Mouse (Mus musculus): ENCODE measurements around the gene Emc6. TPM values are rescaled to one million over a fixed set of nuclear protein-coding genes. Genes with fewer than 3 reads are reported as not detected.

The Emc6 gene
- polyA plus RNA-seq, 1 experiment, result 33.1 TPM

DNA sequence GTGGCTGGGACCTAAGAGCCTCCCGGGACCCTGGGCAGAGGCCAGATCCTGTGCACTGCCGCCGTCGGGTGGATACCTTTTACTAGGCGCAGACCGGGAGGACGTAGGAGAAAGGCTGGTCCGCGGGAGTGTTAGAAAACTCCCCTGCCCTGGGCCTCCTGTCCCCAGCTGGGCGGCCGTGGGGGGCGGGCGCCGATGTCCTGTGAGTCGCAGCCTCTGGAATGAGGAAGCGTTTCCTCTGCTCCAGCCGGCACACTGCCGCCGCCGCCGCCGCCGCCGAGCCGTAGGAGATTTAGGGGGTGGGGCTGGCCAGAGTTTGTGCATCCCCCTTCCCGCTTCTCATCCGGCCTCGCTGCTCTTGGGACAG, 655 bp upstream of the Emc6 start:
- TF ChIP-seq POLR2A (IDR thresholded peaks at IDR 0.05; ENCODE audit: control insufficient read depth, low read depth, low read length) (no peak), CTCF (IDR thresholded peaks at IDR 0.05; ENCODE audit: control insufficient read depth, insufficient read depth, insufficient replicate concordance, low read depth, low read length) (no peak)
- Histone ChIP-seq H3K27ac (ENCODE audit: control insufficient read depth, insufficient read depth, low read depth, low read length) (peak overlapping the region; percentile 76), H3K36me3 (ENCODE audit: control insufficient read depth, insufficient read depth, low read length) (no peaks in the 10 kb centered on the region), H3K27me3 (ENCODE audit: control insufficient read depth, insufficient read depth, low read length) (no peaks in the 10 kb centered on the region), H3K4me3 (ENCODE audit: control insufficient read depth, low read depth, low read length) (peak overlapping the region; percentile 95), H3K4me1 (ENCODE audit: control insufficient read depth, insufficient read depth, low read length) (peaks cover 6% of the 10 kb centered on the region)

DNA sequence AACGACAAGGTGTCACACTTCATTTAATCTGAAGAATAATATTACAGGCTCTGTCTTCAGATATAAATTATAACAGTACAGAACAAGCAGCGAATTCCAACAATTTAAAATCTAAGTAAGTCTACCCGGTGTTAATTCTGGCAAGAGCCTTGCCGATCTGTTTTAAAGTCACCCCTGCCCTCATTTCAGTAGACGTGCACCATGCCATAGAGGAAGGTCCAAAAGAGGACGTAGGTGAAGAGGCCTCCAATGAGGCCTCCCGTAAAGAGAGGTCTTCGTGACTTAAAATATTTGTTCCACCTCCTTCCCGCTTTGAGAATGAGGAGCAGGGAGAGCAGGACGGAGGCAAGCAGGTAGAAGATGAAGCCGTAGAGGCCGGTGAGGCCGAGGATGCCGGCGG, 651 bp downstream of the Emc6 start:
- peaks cover 6% of the 10 kb centered on the region for H3K4me1 ChIP-seq (ENCODE audit: control insufficient read depth, insufficient read depth, low read length)
- H3K4me3 ChIP-seq (ENCODE audit: control insufficient read depth, low read depth, low read length), result peak overlapping the region; percentile 95
- H3K27me3 ChIP-seq (ENCODE audit: control insufficient read depth, insufficient read depth, low read length), result no peaks in the 10 kb centered on the region
- H3K36me3 ChIP-seq (ENCODE audit: control insufficient read depth, insufficient read depth, low read length), result no peaks in the 10 kb centered on the region
- H3K27ac ChIP-seq (ENCODE audit: control insufficient read depth, insufficient read depth, low read depth, low read length), result no peak overlapping the region; the same call in 1 of the 2 replicates
- no peak for TF ChIP-seq POLR2A (IDR thresholded peaks at IDR 0.05; ENCODE audit: control insufficient read depth, low read depth, low read length)
- no peak for TF ChIP-seq CTCF (IDR thresholded peaks at IDR 0.05; ENCODE audit: control insufficient read depth, insufficient read depth, insufficient replicate concordance, low read depth, low read length)

DNA sequence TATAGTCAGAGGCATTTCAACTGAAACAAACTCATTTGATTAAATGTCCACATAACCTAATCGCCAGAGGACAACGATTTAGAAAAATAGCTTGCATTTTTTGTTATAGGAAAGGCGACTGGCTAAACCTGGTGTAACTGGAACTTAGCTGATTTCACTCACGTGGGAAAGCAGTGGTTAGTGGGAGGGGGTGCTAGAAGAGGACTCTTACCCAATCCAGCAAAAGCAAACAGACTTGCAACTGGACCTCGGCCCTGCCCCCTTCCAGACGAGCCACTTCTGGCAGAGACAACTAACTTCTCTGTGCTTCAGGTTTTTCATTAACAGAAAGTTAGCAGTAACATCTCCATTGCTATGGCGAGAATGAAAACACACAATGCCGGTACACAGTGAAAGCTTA, 1.2 kb downstream of the Emc6 start:
- TF ChIP-seq POLR2A (IDR thresholded peaks at IDR 0.05; ENCODE audit: control insufficient read depth, low read depth, low read length) (no peak), CTCF (IDR thresholded peaks at IDR 0.05; ENCODE audit: control insufficient read depth, insufficient read depth, insufficient replicate concordance, low read depth, low read length) (no peak)
- H3K27ac ChIP-seq (ENCODE audit: control insufficient read depth, insufficient read depth, low read depth, low read length), result no peak overlapping the region

DNA sequence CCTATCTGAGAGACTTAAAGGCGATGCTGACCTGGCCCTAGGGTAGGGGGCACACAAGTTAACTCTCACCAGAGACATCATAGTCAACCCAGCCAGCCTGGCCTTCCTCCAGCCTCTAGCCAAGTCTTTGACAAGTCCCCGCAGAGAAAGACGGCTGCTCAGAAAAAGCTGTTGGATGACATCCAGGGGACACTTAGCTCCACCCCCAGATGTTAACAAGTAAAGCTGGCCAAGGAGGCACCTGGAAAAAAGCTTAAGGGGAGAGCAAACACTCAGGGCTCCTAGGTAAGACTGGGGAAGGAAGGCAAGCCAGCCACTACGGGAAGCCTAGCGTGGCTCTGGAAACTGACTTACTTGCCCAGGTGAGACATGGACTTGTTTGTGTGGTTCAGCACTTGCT, 4.7 kb downstream of the Emc6 start:
- Histone ChIP-seq H3K4me1 (ENCODE audit: control insufficient read depth, insufficient read depth, low read length) (no peaks in the 10 kb centered on the region; the same call in 1 of the 2 replicates), H3K27me3 (ENCODE audit: control insufficient read depth, insufficient read depth, low read length) (no peaks in the 10 kb centered on the region), H3K36me3 (ENCODE audit: control insufficient read depth, insufficient read depth, low read length) (no peaks in the 10 kb centered on the region), H3K4me3 (ENCODE audit: control insufficient read depth, low read depth, low read length) (no peak overlapping the region), H3K27ac (ENCODE audit: control insufficient read depth, insufficient read depth, low read depth, low read length) (no peak overlapping the region)
- no peak for TF ChIP-seq POLR2A (IDR thresholded peaks at IDR 0.05; ENCODE audit: control insufficient read depth, low read depth, low read length)
- TF ChIP-seq CTCF (IDR thresholded peaks at IDR 0.05; ENCODE audit: control insufficient read depth, insufficient read depth, insufficient replicate concordance, low read depth, low read length), result no peak

More for the DNA sequence above, 1.2 kb downstream of the Emc6 start:
- Histone ChIP-seq H3K36me3 (ENCODE audit: control insufficient read depth, insufficient read depth, low read length) (no peaks in the 10 kb centered on the region), H3K4me3 (ENCODE audit: control insufficient read depth, low read depth, low read length) (no peak overlapping the region), H3K27me3 (ENCODE audit: control insufficient read depth, insufficient read depth, low read length) (no peaks in the 10 kb centered on the region), H3K4me1 (ENCODE audit: control insufficient read depth, insufficient read depth, low read length) (peaks cover 6% of the 10 kb centered on the region)

DNA sequence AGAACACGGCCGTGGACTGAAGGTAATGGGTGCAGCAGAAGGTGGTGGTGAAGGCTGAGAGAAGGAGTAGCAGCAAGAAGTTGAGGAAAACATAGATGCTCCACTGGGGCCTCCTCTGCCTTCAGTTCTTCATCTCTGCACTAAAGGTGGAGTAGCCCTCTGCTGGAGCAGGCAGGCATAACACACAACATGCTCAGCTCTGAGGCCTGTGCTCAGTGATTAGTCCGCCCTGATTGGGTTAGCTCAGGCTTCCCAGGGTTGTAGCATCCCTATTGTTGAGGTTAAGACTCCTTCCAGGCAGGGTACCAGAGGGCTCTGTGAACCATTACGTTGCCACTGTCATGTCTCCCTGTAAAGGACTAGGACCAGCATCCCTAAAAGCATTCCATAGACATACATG, 7.6 kb downstream of the Emc6 start:
- TF ChIP-seq POLR2A (IDR thresholded peaks at IDR 0.05; ENCODE audit: control insufficient read depth, low read depth, low read length) (no peak), CTCF (IDR thresholded peaks at IDR 0.05; ENCODE audit: control insufficient read depth, insufficient read depth, insufficient replicate concordance, low read depth, low read length) (peak; percentile 45; the same call in 1 of the 2 replicates)
- Histone ChIP-seq H3K4me3 (ENCODE audit: control insufficient read depth, low read depth, low read length) (no peak overlapping the region), H3K36me3 (ENCODE audit: control insufficient read depth, insufficient read depth, low read length) (no peaks in the 10 kb centered on the region), H3K27ac (ENCODE audit: control insufficient read depth, insufficient read depth, low read depth, low read length) (no peak overlapping the region), H3K27me3 (ENCODE audit: control insufficient read depth, insufficient read depth, low read length) (no peaks in the 10 kb centered on the region), H3K4me1 (ENCODE audit: control insufficient read depth, insufficient read depth, low read length) (no peaks in the 10 kb centered on the region)

DNA sequence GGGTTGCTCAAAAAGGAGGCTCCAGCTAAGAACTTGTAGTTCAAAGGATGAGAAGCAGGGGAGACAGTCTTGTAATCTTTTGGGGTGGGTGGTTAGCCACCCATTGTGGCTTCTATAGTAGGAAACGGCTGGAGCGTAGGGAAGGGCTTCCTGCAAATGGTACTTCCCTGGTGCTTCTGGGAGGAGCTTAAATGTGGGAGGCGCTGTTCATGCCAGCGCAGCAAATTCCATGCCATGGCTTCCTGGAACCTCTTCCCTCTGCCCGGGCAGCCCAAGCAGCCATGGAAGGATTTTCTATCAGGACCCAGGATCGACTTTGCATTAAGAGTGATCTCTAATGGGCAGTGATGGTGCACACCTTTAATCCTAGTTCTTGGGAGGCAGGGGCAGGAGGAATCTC, 8.3 kb downstream of the Emc6 start:
- H3K36me3 ChIP-seq (ENCODE audit: control insufficient read depth, insufficient read depth, low read length), result no peaks in the 10 kb centered on the region
- TF ChIP-seq POLR2A (IDR thresholded peaks at IDR 0.05; ENCODE audit: control insufficient read depth, low read depth, low read length) (no peak), CTCF (IDR thresholded peaks at IDR 0.05; ENCODE audit: control insufficient read depth, insufficient read depth, insufficient replicate concordance, low read depth, low read length) (no peak)

DNA sequence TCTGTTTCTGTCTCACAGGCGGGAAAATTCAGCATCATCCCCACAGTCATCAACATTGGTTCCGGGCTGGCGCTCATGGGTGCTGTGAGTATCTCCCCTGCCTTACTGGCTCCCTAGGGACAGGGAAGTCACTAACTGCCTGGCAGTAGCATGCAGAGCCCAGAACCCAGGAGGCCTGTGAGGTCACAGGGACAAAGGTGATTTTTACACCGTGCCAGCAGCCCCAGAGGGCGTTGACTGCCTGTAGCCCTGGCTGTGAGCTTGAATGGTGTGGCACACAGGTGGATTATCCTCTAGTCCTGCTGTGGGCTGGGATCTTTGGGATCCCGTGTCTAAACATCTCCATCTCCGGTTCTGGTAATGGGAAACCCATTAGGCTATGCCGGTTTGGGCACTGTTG, 8.8 kb downstream of the Emc6 start:
- no peaks in the 10 kb centered on the region for H3K27me3 ChIP-seq (ENCODE audit: control insufficient read depth, insufficient read depth, low read length)
- no peak for TF ChIP-seq CTCF (IDR thresholded peaks at IDR 0.05; ENCODE audit: control insufficient read depth, insufficient read depth, insufficient replicate concordance, low read depth, low read length)
- no peak for TF ChIP-seq POLR2A (IDR thresholded peaks at IDR 0.05; ENCODE audit: control insufficient read depth, low read depth, low read length)
- H3K36me3 ChIP-seq (ENCODE audit: control insufficient read depth, insufficient read depth, low read length), result no peaks in the 10 kb centered on the region
- no peaks in the 10 kb centered on the region for H3K4me1 ChIP-seq (ENCODE audit: control insufficient read depth, insufficient read depth, low read length)
- H3K27ac ChIP-seq (ENCODE audit: control insufficient read depth, insufficient read depth, low read depth, low read length), result no peak overlapping the region
- H3K4me3 ChIP-seq (ENCODE audit: control insufficient read depth, low read depth, low read length), result no peak overlapping the region

More for the DNA sequence above, 8.3 kb downstream of the Emc6 start:
- Histone ChIP-seq H3K4me1 (ENCODE audit: control insufficient read depth, insufficient read depth, low read length) (no peaks in the 10 kb centered on the region), H3K27ac (ENCODE audit: control insufficient read depth, insufficient read depth, low read depth, low read length) (no peak overlapping the region), H3K27me3 (ENCODE audit: control insufficient read depth, insufficient read depth, low read length) (no peaks in the 10 kb centered on the region), H3K4me3 (ENCODE audit: control insufficient read depth, low read depth, low read length) (no peak overlapping the region)

DNA sequence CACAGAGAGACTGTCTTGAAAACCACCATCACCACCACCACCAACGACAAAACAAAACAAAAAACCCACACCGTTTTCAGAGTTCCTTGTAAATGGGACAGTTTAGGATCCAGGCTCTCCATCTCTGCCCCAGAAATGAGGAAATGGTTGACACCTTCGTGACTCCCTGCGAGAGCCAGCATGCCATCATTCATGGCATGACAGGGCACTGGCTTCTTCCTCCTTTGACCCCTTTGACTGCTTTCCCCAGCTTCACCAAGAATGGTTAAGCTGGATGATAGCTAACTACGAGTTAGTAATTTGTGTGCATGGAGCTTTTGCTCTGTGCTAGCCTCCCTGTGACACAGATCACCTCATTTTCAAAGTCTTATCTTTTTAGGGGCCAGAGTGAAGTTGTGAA, 14.6 kb downstream of the Emc6 start:
- TF ChIP-seq CTCF (IDR thresholded peaks at IDR 0.05; ENCODE audit: control insufficient read depth, insufficient read depth, insufficient replicate concordance, low read depth, low read length), result no peak
- TF ChIP-seq POLR2A (IDR thresholded peaks at IDR 0.05; ENCODE audit: control insufficient read depth, low read depth, low read length), result no peak
- H3K36me3 ChIP-seq (ENCODE audit: control insufficient read depth, insufficient read depth, low read length), result no peaks in the 10 kb centered on the region
- H3K4me3 ChIP-seq (ENCODE audit: control insufficient read depth, low read depth, low read length), result no peak overlapping the region
- no peaks in the 10 kb centered on the region for H3K27me3 ChIP-seq (ENCODE audit: control insufficient read depth, insufficient read depth, low read length)
- H3K27ac ChIP-seq (ENCODE audit: control insufficient read depth, insufficient read depth, low read depth, low read length), result no peak overlapping the region
- peaks cover 9% of the 10 kb centered on the region for H3K4me1 ChIP-seq (ENCODE audit: control insufficient read depth, insufficient read depth, low read length)
